Mouse (Mus musculus): Measurements from ENCODE around the gene Gm44965.

- TF ChIP-seq CTCF (IDR thresholded peaks at IDR 0.05; ENCODE audit: insufficient read depth, low read depth, low read length) (no peak), POLR2A (IDR thresholded peaks at IDR 0.05; ENCODE audit: insufficient read depth, low read depth, low read length) (no peak)
Observed at GRCm38 (mm10) chr6:48569065-48569807, 24.5 kb upstream of the Gm44965 start.
